Mouse (Mus musculus): ENCODE measurements at regions not wholly inside any gene's neighbourhood (a gene's known extent, or its start where the extent isn't known, plus 50 kb on each side); places are given as distances from the start of the nearest gene placed in this dataset.

- no peak for DNase-seq (ENCODE audit: low spot score)
These were observed 606.7 kb downstream of the Efnb2 start for GRCm38 (mm10) chr8:8054224-8054916.

- DNase-seq (ENCODE audit: low spot score), result peak; percentile 15
These were observed 609.9 kb downstream of the Efnb2 start for GRCm38 (mm10) chr8:8051186-8051585.

GRCm38 (mm10) chr8:8050778-8051177, 610.3 kb downstream of the Efnb2 start:
- DNase-seq (ENCODE audit: low spot score), result no peak

GRCm38 (mm10) chr8:8044926-8045325, 616.1 kb downstream of the Efnb2 start:
- no peak for DNase-seq (ENCODE audit: low spot score)

- DNase-seq (ENCODE audit: low spot score), result no peak
These were observed 616.7 kb downstream of the Efnb2 start for GRCm38 (mm10) chr8:8044296-8044695.

- DNase-seq (ENCODE audit: low spot score), result peak; percentile 84
These were observed 623.1 kb downstream of the Efnb2 start for GRCm38 (mm10) chr8:8037929-8038328.

GRCm38 (mm10) chr8:8011151-8011550, 649.9 kb downstream of the Efnb2 start:
- no peak for DNase-seq (ENCODE audit: low spot score)

- DNase-seq (ENCODE audit: low spot score), result no peak
These were observed 666.1 kb downstream of the Efnb2 start for GRCm38 (mm10) chr8:7994905-7995304.

- DNase-seq (ENCODE audit: low spot score), result no peak
These were observed 672.2 kb downstream of the Efnb2 start for GRCm38 (mm10) chr8:7988820-7989219.

GRCm38 (mm10) chr8:7977020-7977419, 684.0 kb downstream of the Efnb2 start:
- DNase-seq (ENCODE audit: low spot score), result peak; percentile 7

- DNase-seq (ENCODE audit: low spot score), result no peak
These were observed 687.3 kb downstream of the Efnb2 start for GRCm38 (mm10) chr8:7973791-7974190.

- no peak for DNase-seq (ENCODE audit: low spot score)
These were observed 696.8 kb downstream of the Efnb2 start for GRCm38 (mm10) chr8:7964276-7964675.

- no peak for DNase-seq (ENCODE audit: low spot score)
These were observed 704.3 kb downstream of the Efnb2 start for GRCm38 (mm10) chr8:7956745-7957144.

GRCm38 (mm10) chr8:7954851-7955250, 706.2 kb downstream of the Efnb2 start:
- DNase-seq (ENCODE audit: low spot score), result no peak

GRCm38 (mm10) chr8:7945966-7946775, 714.9 kb downstream of the Efnb2 start:
- DNase-seq (ENCODE audit: low spot score), result no peak

GRCm38 (mm10) chr8:7936596-7936995, 724.4 kb downstream of the Efnb2 start:
- no peak for DNase-seq (ENCODE audit: low spot score)

GRCm38 (mm10) chr8:7919416-7919815, 741.6 kb downstream of the Efnb2 start:
- DNase-seq (ENCODE audit: low spot score), result no peak

- DNase-seq (ENCODE audit: low spot score), result no peak
These were observed 766.7 kb downstream of the Efnb2 start for GRCm38 (mm10) chr8:7894338-7894737.

GRCm38 (mm10) chr8:7853169-7853568, 807.9 kb downstream of the Efnb2 start:
- DNase-seq (ENCODE audit: low spot score), result no peak

- no peak for DNase-seq (ENCODE audit: low spot score)
These were observed 810.5 kb downstream of the Efnb2 start for GRCm38 (mm10) chr8:7850573-7850972.

- DNase-seq (ENCODE audit: low spot score), result no peak
These were observed 829.1 kb downstream of the Efnb2 start for GRCm38 (mm10) chr8:7831948-7832347.

GRCm38 (mm10) chr8:7827811-7828210, 833.2 kb downstream of the Efnb2 start:
- DNase-seq (ENCODE audit: low spot score), result no peak

- no peak for DNase-seq (ENCODE audit: low spot score)
These were observed 852.6 kb downstream of the Efnb2 start for GRCm38 (mm10) chr8:7808395-7808794.

Data from embryo, embryonic 10 days (tissue).